Mouse (Mus musculus) embryonic facial prominence, embryonic 14.5 days (tissue): ENCODE results near the gene Gm47841. TPM values are rescaled to one million over a fixed set of nuclear protein-coding genes. Genes with fewer than 3 reads are reported as not detected.

Experiments
- ATAC-seq: fragments of 200-750 bp; cut with Nextera tagmentation; 2 replicates; pipeline ENCODE4 v1.8.0; 2017; ENCODE audit warnings: low read depth, moderate number of reproducible peaks, moderate TSS enrichment
- DNase-seq: peaks from one replicate; pipeline ENCODE4 v3.0.0-alpha.2; 2015; ENCODE audit warnings: low spot score
- H3K27ac ChIP-seq: fragments of 300-500 bp; sonication (generic); replicated peaks from 2 replicates; pipeline ENCODE4 v1.5.1; 2014; ENCODE audit warnings: low read depth, mild to moderate bottlenecking, low read length, moderate library complexity
- H3K27me3 ChIP-seq: fragments of 300-500 bp; sonication (generic); replicated peaks from 2 replicates; pipeline ENCODE4 v1.6.1; 2014; ENCODE audit warnings: low read length; ENCODE audit not compliant: control insufficient read depth, insufficient read depth
- H3K36me3 ChIP-seq: fragments of 300-500 bp; sonication (generic); 2 replicates; pipeline ENCODE4 v1.6.1; 2014; ENCODE audit warnings: low read length, mixed read lengths; ENCODE audit not compliant: control insufficient read depth, insufficient read depth
- H3K4me1 ChIP-seq: fragments of 300-500 bp; sonication (generic); 2 replicates; pipeline ENCODE4 v1.6.1; 2014; ENCODE audit warnings: antibody characterized with exemption, low read length; ENCODE audit not compliant: control insufficient read depth, insufficient read depth
- H3K4me2 ChIP-seq: fragments of 300-500 bp; sonication (generic); 2 replicates; pipeline ENCODE4 v1.6.1; 2014; ENCODE audit warnings: low read depth, mild to moderate bottlenecking, low read length, moderate library complexity, mixed read lengths
- H3K4me3 ChIP-seq: fragments of 300-500 bp; sonication (generic); 2 replicates; pipeline ENCODE4 v1.5.1; 2014; ENCODE audit warnings: low read depth, mild to moderate bottlenecking, low read length
- H3K9ac ChIP-seq: fragments of 300-500 bp; sonication (generic); 2 replicates; pipeline ENCODE4 v1.6.1; 2014; ENCODE audit warnings: low read depth, mild to moderate bottlenecking, low read length, moderate library complexity, mixed read lengths
- H3K9me3 ChIP-seq: fragments of 300-500 bp; sonication (generic); 2 replicates; pipeline ENCODE4 v1.6.1; 2016; ENCODE audit warnings: low read length; ENCODE audit not compliant: control insufficient read depth
- WGBS: fragments of 180-500 bp; shearing (Covaris S2); extraction: QIAGEN DNeasy Blood & Tissue Kit; methylation state at CpG from one replicate; pipeline ENCODE4 v1.1.7; 2014; 5-methylcytosine and 5-hydroxymethylcytosine counted together
- polyA plus RNA-seq: library from polyadenylated mRNA; unstranded; fragments of >200 nt; fragmentation: Nextera tagmentation; extraction: Ambion mirVana; gene quantifications from 2 replicates; pipeline ENCODE4 v1.2.1, GENCODE M21; 2014

The Gm47841 gene
- not detected in 2 replicates for polyA plus RNA-seq

DNA sequence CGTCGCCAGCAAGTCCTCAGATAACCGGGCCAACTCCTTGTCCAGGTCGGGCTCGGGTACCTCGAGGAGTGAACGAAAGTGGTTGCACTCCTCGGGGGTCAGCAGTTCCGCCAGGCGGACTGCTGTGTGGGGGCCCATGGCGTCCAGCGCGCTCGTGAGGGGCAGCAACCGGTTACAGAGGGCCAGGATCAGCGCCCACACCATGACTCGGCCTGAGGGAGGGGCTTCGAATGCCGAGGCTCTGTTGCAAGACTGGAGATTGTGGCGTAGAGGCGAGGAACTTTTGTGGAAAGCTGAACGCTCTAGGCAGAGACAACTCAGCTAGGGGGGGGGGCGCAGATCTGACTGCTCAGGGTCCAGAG, at the start of gene Gm47841:
Gene Gm47841, minus strand, starts transcription at position 204 of the 362 bp plus-strand sequence.
- Histone ChIP-seq H3K27ac (no peak within 1 kb of the TSS), H3K27me3 (peaks cover 69% of the 10 kb centered on the region), H3K4me1 (peaks cover 10% of the 10 kb centered on the region; the same call in 1 of the 2 replicates), H3K9me3 (no peaks in the 10 kb centered on the region), H3K36me3 (no peaks in the 10 kb centered on the region), H3K4me3 (peak within 1 kb of the TSS; percentile 55), H3K4me2 (peak within 1 kb of the TSS; percentile 100), H3K9ac (peak within 1 kb of the TSS; percentile 58)
- no peak; the same call in 1 of the 2 replicates for ATAC-seq
- DNase-seq: no peak
- WGBS: 2% methylated on average over 22 of the region's 23 CpGs

DNA sequence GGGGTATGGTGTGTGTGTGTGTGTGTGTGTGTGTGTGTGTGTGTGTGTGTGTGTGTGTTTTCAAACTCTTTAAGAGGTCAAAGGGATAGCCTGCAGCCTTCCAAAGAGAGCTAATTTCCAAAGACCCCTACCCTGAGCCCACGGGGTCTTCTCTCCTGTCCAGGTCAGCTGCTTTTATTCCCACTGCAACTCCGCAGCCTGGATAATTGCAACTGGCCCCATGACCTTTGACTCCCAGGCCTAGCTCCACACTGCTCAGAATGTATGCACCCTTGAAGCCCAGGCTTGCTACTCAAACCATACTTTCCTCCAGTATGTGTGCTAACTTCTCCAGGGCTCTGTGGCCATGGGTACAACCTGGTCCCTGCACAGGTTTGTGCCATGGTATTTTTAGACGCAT, 48.2 kb upstream of the Gm47841 start:
- no peak for ATAC-seq
- Histone ChIP-seq H3K9ac (no peak overlapping the region), H3K4me3 (no peak overlapping the region), H3K9me3 (no peaks in the 10 kb centered on the region), H3K4me2 (no peak overlapping the region), H3K27me3 (no peaks in the 10 kb centered on the region), H3K27ac (no peak overlapping the region), H3K36me3 (no peaks in the 10 kb centered on the region), H3K4me1 (peaks cover 22% of the 10 kb centered on the region)
- 29% methylated on average over 3 of the region's 3 CpGs for WGBS
- no peak for DNase-seq

DNA sequence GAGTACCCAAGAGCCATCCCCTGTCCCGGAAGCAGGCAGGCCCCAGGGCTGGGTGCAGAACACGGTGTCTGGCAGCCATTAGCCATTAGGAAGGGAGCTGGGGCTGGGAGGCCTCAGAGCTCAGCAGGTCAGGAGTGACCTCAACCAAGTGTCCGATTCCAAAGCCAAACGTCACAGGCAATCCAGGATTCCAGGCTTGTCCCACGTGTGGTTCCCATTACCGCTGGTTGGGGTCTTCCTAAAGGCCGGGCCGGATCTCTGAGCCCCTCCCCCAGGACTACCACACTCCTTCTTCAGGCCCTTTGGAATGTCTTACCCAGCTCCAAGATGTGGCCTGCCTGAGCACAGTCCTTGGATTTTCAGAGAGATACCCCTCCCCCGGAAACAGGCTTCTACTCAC, 47.8 kb upstream of the Gm47841 start:
- DNase-seq (no peak), ATAC-seq (no peak)
- no peaks in the 10 kb centered on the region for H3K36me3 ChIP-seq
- no peaks in the 10 kb centered on the region for H3K9me3 ChIP-seq
- H3K4me2 ChIP-seq: no peak overlapping the region
- H3K27me3 ChIP-seq: no peaks in the 10 kb centered on the region
- H3K9ac ChIP-seq: no peak overlapping the region
- H3K4me3 ChIP-seq: no peak overlapping the region
- peaks cover 22% of the 10 kb centered on the region for H3K4me1 ChIP-seq
- H3K27ac ChIP-seq: no peak overlapping the region
- 13% methylated on average over 9 of the region's 9 CpGs for WGBS

GRCm38 (mm10) chr15:101093988-101094387, 46.8 kb upstream of the Gm47841 start:
- Histone ChIP-seq H3K4me3 (no peak overlapping the region), H3K27me3 (no peaks in the 10 kb centered on the region), H3K4me1 (peaks cover 22% of the 10 kb centered on the region), H3K36me3 (no peaks in the 10 kb centered on the region), H3K9me3 (no peaks in the 10 kb centered on the region), H3K4me2 (no peak overlapping the region), H3K27ac (0 out of 2 replicates have a peak overlapping the region, but pooled peaks have one; percentile 15), H3K9ac (no peak overlapping the region)
- ATAC-seq (no peak), DNase-seq (no peak)
- 32% methylated on average over 6 of the region's 6 CpGs for WGBS

DNA sequence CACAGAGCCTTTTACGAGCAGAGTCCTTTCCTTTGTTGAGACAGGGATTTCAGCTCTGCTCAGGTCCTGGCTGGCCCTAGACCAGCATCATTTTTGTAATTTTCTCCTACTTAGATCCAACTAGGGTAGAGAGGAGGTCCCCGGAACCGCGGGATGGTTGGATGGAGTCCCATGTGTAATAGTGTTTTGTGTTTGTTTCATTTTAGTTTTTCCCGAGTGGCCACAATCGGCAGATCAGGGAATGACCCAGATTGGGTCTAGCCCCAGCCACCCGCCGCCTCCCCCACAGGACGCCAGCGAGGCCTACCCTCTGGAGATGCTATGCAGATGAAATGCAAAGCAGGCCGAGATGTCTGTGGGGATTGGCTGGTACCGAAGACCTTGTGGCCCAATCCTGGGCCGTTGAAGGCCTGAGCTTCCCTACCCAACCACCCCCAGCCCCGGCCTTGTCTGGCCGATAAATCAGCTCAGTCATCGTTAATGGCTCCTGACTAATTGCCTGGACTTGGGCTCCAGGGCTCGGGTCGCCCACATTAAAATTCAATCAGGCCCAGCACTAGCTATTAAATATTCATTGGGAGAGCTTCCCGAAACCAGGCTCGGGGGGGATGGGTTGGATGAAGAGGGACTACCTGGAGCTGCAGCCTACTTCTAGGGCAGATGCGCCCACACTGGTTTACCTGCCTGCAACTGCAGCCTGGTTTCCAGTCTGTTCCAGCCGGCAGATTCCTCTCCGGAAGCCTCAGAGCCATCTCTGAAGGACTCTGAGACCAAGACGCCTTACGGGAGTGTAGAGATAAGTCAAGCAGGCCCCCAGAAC, 45.8 kb upstream of the Gm47841 start:
- Histone ChIP-seq H3K4me3 (no peak overlapping the region), H3K36me3 (no peaks in the 10 kb centered on the region), H3K4me1 (peaks cover 15% of the 10 kb centered on the region), H3K4me2 (peak overlapping the region; percentile 14), H3K9ac (0 out of 2 replicates have a peak overlapping the region, but pooled peaks have one; percentile 38), H3K27ac (peak overlapping the region; percentile 52), H3K9me3 (no peaks in the 10 kb centered on the region), H3K27me3 (no peaks in the 10 kb centered on the region)
- ATAC-seq (peak; percentile 83), DNase-seq (peak; percentile 83)
- 22% methylated on average over 25 of the region's 25 CpGs for WGBS

DNA sequence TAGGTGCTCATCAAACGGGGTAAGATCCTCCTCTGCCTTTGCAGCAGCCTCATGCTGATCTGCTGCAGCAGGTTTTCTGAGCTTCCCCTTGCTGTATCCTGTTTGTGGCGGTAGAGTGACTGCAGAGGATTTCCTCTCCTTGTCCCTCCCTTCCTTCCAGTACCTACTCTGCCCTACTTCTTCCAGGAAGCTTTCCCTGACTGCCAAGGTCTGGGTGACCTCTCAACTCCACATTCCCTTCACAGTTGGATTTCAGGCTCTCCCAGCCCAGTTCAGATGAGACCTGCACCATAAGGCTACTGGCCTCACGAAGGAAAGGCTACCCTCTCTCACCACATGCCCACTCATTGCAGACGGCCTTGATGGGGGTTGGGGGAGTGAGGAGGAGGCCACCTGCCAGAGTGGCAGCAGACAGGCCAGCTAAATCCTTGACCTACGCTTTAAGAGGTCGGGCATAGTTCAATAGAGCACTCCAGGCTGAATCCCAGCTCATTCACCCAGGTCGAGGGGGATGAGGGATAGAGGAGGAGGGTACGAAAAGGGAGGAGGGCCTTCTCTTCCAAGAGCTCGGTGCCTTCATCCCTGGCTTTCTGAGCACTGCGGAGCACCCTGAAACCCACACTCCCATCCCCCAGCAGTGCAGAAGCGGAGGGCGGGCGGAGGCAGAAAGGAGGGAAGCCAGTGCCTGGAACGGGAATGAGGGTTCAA, 45.1 kb upstream of the Gm47841 start:
- H3K4me3 ChIP-seq: no peak overlapping the region
- peak overlapping the region; percentile 14; the same call in 1 of the 2 replicates for H3K4me2 ChIP-seq
- DNase-seq: no peak
- no peaks in the 10 kb centered on the region for H3K27me3 ChIP-seq
- H3K9ac ChIP-seq: 0 out of 2 replicates have a peak overlapping the region, but pooled peaks have one; percentile 38
- 36% methylated on average over 14 of the region's 14 CpGs for WGBS
- H3K9me3 ChIP-seq: no peaks in the 10 kb centered on the region
- H3K4me1 ChIP-seq: peaks cover 10% of the 10 kb centered on the region; the same call in 1 of the 2 replicates
- ATAC-seq: peak; percentile 12; the same call in 1 of the 2 replicates
- peak overlapping the region; percentile 52 for H3K27ac ChIP-seq
- H3K36me3 ChIP-seq: no peaks in the 10 kb centered on the region

GRCm38 (mm10) chr15:101091551-101091950, 44.4 kb upstream of the Gm47841 start:
- Histone ChIP-seq H3K36me3 (no peaks in the 10 kb centered on the region), H3K4me3 (no peak overlapping the region), H3K9me3 (no peaks in the 10 kb centered on the region), H3K9ac (no peak overlapping the region), H3K27ac (no peak overlapping the region), H3K27me3 (no peaks in the 10 kb centered on the region), H3K4me2 (no peak overlapping the region), H3K4me1 (peaks cover 10% of the 10 kb centered on the region; the same call in 1 of the 2 replicates)
- 89% methylated on average over 8 of the region's 8 CpGs for WGBS
- DNase-seq (no peak), ATAC-seq (no peak)

DNA sequence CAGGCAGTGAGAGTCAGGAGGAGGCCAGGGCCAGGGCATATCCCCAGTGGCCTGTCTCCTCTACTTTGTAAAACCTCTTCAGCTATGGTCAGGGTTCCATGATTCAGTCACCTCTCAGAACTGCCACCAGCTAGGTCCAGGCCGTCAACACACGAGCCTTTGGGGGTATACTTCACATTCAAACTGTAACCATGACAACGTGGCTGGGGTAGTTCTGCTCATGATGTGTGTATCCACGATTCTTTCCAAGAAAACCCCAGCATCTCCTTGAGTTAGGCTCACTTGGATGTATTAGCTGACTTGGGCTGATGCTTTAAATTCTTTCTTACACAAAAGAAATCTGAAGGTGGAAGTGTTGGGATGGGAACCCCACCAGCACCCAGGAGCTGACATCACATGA, 41.1 kb upstream of the Gm47841 start:
- DNase-seq (no peak), ATAC-seq (no peak)
- Histone ChIP-seq H3K27me3 (no peaks in the 10 kb centered on the region), H3K4me3 (no peak overlapping the region), H3K27ac (no peak overlapping the region), H3K4me2 (no peak overlapping the region), H3K4me1 (peaks cover 10% of the 10 kb centered on the region; the same call in 1 of the 2 replicates), H3K9me3 (no peaks in the 10 kb centered on the region), H3K9ac (no peak overlapping the region), H3K36me3 (no peaks in the 10 kb centered on the region)
- 64% methylated on average over 4 of the region's 4 CpGs for WGBS
